Mouse (Mus musculus) gastrocnemius, postnatal 4 days (tissue): ENCODE results near the gene Rfx6. TPM values are rescaled to one million over a fixed set of nuclear protein-coding genes. Genes with fewer than 3 reads are reported as not detected.
A peak's percentile ranks its signal among the peaks of the same experiment; 100 is the strongest.

ENCODE experiments used
- DNase-seq, 2 experiments: peaks; one replicate each; pipeline ENCODE4 v3.0.0; 2021 to 2022; ENCODE audit warnings: low spot score in 2 of 2, mixed read lengths in 2 of 2
- long read RNA-seq, 2 experiments: library from polyadenylated mRNA; stranded (forward); transcript quantifications; one replicate each; pipeline ENCODE4 v2.0.0; 2021
- total RNA-seq, 2 experiments: library from RNA; stranded (reverse); gene quantifications; 2 replicates each; pipeline ENCODE4 v1.2.3; 2021

Rfx6 gene
- total RNA-seq, result not detected
- long read RNA-seq, experiment 1, result 0 reads
- long read RNA-seq, experiment 2, result 0 reads

DNA sequence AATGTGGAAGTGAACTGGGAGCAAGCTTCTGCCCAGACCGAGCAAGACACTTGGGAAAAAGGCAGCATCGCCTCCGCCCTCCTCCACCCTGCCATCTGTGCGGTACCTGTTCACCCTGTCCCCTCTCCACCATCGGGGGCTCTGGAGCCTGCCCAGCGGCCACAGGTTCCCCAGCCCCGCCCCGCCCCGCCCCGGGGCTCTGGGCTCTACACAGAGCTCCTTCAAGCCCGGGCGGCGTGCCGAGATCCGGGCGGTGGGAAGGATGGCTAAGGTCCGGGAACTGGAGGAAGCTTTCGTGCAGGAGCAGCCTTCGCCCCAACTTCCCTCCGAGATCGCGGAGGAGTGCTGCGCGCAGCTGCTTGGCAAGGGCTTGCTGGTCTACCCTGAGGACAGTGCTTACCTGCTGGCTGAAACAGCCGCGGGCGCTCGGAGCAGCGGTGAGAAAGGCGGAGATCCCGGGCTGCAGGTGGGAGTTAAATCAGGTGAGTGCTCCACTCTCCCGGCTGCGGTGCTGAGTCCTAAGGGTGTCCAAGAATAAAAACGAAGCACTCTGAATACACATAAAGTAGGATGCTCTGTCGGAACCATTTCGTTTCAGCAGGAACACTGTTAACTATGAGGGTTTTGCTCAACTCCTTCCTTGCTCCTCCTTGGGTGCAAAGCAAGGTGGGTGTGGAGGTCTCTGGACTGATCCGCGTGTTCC is at the start of gene Rfx6:
TSS of gene Rfx6 (plus strand) at position 209 of the 703 bp plus-strand sequence.
- DNase-seq, result peak in 1 of 2 experiments; percentile 14

DNA sequence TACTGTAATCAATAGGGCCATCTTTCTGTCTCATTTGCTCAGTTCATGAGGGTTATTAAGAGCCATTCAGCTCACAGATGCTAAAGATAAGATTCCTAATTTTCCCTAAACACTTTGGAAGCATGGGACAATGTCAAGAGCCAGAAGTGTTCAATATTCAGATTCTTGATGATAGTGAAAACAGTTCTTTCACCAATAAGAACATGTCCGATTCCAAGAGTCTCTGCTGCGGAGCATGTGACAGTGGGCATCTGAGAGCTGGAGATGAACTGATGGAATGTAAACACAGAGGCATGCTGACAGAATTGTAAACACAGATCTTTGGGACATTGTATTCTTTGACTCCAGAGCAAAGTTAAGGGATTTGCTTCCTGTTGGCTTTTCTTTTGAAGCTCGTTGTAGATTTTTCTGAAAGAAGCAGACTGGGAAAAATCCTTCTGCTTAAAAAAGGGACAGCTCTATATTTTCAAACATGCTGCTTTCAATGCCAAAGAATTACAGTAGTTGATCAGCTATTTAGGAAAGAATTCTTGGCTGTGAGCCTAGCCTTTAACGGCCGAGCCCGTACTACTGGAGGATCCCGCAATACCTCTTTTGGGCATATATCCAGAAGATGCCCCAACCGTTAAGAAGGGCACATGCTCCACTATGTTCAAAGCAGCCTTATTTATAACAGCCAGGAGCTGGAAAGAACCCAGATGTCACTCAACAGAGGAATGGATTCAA is 46.0 kb upstream of the Rfx6 start, which contains the start of gene Gprc6a:
TSS of gene Gprc6a (minus strand) at position 51 of the 726 bp plus-strand sequence.
- DNase-seq, result no peak

DNA sequence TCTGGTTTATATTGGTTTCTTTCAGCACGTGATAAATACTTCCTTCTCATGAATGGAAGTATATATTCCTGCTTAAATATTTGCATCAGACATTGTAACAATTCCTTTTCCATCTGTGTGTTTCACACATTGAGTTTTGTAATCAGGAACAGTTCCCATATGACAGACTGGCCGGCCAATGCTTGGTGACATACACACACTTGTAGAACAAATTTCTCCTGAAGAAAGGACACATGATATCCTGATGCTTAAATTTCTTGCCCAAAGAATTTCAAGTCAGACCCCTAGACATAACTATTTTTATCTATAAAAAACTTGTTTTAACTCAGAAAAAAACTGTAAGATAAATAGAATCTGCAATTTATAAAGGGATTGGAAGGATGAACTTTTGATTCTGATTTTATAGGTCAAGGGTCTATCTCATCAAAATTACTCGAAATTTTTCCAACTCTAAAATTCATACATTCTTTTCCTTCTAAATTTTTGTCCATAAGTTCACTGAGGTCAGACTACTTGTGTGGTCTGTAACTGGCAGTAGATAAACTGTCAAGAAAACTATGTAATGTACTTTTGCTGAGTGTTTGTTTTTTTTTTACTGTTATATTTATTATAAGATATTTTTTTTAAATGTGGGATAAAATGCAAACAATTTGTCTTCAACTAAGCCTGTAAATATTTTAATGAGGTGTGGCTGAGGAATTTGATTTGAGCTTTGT is 27.9 kb upstream of the Rfx6 start:
- no peak for DNase-seq

DNA sequence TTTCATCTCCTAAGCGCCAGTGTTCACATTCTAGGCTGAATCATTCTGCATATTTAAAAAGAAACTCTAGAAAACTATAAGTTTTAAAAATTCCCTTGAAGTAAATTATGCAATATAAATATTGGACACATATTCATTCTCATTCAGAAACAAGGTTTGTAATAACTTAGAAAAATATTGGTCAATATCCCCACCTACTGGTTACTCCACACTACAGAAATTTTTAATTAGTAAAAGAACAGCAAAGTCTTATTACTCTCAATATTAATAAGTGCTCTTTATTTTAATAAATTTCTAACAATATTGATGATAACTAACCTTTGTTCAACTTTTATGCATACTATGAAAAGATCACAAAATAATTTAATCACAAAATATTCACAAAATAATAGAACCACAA is 20.2 kb upstream of the Rfx6 start:
- DNase-seq, result no peak

DNA sequence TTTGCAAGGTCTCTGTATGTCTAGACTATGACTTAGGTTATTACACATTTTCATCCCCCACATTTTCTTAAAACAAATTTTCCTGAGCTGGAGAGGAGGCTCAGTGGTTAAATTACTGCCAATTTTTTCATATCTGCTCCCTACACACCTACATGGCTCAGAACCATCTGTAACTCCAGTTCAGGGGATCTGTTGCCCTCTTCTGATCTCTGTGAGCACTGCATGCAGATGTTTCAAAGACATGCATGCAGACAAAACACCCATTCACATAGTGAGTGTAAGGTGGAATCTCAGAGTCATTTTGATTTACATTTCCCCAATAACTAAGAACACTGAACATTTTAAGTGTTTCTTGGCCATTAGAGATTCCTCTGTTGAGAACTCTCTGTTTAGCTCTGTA is 8.2 kb upstream of the Rfx6 start:
- DNase-seq, result no peak

DNA sequence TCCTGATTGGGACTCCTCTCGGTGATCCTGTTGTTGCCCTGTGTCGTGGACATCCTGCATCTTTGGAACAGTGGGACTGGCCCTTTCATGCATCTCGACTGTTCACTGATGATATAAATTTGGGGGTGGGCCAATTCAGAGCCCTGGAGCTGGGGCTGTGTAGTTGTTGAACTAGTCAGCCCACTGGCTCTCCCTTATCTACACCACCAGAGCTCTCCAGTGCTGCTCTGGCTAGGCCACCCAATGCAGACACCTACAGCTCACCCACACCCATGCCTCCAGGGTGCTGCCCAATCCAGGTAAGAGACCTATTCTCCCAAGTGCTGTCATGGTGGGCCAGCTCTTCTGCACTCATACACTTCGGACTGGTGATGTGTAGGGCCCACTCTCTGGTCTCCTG is 6.0 kb upstream of the Rfx6 start:
- no peak for DNase-seq

DNA sequence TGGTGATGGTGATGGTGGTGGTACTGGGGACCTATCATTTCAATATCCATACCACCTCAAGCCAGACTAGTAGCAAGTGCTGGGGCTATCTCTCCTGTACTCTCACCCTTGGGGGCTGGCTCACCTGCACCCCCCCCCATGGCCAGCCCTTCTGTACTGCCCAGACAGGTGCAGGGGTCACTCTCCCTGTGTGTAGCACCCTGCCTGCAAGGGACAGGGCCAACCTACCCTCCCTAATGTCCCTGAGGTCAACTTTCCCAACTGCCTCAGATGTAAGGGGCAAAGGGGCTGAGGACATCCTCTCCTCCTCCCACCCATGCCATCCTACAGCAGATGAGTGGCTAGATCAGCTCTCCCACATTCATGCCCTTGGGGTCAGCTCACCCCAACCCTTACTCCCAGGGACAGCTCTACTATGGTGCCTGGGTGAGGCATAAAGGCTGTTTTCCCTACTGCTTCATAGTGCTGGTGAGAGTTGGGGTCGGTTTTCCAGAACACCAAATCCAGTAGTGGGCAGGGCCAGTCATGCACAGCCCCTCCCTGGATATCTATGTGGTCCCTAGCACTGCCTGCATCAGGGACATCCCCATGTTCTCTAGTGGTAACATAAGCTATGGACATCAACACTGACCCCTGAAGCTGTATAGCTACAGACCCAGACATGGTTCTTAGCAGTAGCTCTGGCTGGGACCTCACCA is 5.3 kb upstream of the Rfx6 start:
- DNase-seq, result no peak

DNA sequence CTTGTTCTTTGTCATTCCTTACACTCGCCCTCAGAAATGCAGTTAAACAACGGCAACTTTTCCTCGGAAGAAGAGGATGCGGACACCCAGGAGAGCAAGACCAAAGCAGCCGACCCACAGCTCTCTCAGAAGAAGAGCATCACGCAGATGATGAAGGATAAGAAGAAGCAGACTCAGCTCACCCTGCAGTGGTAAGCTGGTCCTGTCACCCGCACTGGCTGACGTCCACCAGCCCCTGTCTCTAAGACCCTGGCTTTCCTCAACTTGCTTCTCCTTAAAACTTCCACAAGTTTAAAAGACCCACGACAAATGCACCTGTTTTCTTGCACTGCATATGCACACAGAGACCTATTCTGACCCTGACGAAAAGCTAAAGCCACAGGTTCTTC is 689 bp downstream of the Rfx6 start:
- no peak for DNase-seq

DNA sequence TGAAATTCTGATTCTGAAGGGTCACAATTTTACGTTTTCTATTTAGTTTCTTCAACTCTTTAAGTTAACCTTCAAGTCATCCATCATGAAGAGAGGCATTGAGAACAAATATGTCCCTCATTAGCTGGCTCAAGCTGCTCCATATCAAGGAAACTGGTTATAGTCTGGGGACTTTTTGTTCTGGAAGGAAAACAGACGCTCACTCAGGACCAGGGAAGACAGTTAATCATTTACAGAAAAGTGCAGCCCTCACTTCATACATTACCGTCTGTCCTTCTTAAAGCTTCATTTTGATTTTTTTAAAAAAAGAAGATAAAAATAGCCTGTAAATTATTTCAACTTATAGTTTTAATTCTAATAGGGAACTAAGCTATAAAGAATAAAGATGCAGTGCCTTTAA is 43.3 kb downstream of the Rfx6 start:
- DNase-seq, result no peak

DNA sequence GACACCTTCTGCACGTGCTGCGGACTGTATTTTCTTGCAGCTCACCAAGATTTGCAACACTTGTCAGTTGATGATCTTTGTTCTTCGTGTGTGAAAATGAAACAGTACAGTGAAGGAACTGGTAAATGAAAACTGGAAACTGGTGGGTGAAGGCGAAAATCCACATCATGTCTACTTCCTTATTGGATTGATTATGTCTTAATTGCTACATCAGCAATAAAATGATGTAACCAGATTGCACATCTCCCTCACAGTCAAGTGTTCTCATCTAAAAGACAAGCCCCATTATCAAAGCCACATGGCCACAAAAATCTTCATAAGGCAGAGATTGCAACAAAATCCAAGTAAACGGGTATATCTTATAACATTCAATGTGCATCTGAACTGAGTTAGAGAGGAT is 83.9 kb downstream of the Rfx6 start:
- DNase-seq, result no peak

DNA sequence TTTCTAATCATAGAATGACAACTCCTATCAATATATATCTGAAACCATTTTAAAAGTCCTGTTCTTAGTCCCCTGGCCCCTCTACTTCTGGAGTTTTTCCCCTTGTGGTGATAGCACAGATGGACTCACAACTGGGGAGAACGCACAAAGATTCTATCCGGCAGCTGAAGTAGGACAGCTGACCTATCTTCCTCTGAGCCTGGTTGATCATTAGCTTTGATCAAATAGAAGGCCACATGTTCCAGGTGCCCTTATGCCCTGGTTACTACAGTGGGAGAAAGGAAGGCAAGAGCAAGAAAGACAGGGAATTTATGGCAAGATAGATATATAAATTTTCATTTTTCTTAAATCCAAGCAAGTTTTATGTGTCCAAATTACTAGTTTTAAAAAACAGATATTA is 85.7 kb downstream of the Rfx6 start:
- DNase-seq, result no peak

DNA sequence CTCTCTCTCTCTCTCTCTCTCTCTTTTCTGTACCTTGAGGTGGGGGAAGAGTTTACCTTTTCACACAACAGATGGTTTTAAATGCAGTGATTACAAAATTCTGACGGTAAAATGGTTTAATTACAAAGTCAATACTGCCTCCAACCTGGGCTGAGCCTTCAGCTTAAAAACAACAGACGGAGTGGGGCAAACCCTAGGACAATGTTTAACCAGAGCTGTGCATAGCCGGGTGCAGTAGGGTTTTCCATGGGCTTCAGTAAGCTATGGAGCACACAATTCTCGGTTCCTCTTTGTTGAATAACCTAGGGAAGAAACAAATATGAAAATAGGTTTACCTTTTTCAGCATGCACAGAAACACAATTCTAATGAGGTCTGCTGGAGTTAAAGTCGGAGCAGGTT is 90.9 kb downstream of the Rfx6 start:
- no peak for DNase-seq

DNA sequence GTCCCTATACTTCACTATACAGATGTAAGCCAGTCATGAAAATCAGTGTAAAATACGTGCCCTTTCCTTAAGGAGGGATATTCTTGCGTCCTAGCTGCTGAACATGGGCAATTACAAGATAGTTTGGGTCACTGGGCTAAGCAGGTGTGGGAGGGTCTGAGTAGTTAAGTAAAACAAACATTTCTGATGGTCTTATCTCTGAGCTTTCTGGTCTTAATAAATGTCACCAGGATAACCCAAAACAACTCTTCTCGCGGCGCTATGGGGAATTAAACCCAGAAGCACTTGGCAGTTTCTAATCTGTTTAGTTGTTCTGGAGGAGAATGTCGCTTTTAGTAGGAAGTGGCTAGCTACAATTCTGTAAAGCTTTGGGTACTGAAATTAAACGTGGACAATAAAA is 91.7 kb downstream of the Rfx6 start:
- no peak for DNase-seq

DNA sequence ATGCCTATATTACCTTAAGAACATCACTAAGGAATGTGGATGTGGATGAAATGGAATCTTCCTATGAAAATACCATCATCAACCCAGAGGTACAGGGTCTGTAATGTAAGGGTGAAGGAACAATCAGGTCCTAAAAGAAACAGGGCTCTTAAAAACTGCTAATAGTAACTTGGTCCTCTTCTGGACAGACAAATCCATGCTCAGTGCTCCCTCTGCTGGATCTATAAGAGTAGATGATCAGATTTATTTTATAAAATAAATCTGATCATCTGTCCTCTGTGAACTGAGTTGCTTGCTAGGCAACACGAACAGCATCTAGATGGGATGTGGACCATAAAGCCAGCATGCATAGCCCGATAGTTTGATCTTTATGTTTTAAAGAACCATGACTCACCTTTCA is 102.1 kb downstream of the Rfx6 start:
- DNase-seq, result no peak

Other genes with a start within 250 kb of the Rfx6 start
- gene Gm49339, start 197.1 kb upstream of the Rfx6 start, total RNA-seq, result 1 to 10 TPM; 1.3 to 1.4 TPM
- gene Lilr4b, start 197.1 kb upstream of the Rfx6 start, total RNA-seq, result 1 to 10 TPM; 3.0 to 3.3 TPM
- gene Lilrb4a, start 186.8 kb upstream of the Rfx6 start, total RNA-seq, result 1 to 10 TPM; 1.5 to 2.8 TPM
- gene Fam162b, start 87.2 kb upstream of the Rfx6 start, total RNA-seq, result not detected
- gene Gprc6a, start 46.3 kb upstream of the Rfx6 start, total RNA-seq, result not detected